Mouse (Mus musculus) forebrain, embryonic 10.5 days (tissue): ENCODE data around the gene Tmem132c. TPM values are rescaled to one million over a fixed set of nuclear protein-coding genes. Genes with fewer than 3 reads are reported as not detected.

ENCODE experiments used
- DNase-seq: peaks from one replicate; pipeline ENCODE4 v3.0.0-alpha.2; 2017; ENCODE audit warnings: low spot score; ENCODE audit errors: extremely low spot score
- H3K27ac ChIP-seq: fragments of 300-500 bp; sonication (generic); 2 replicates; pipeline ENCODE4 v1.5.1; 2016; ENCODE audit warnings: mild to moderate bottlenecking
- H3K27me3 ChIP-seq: fragments of 300-500 bp; sonication (generic); 2 replicates; pipeline ENCODE4 v1.6.1; 2016; ENCODE audit warnings: mild to moderate bottlenecking; ENCODE audit not compliant: poor library complexity, severe bottlenecking
- H3K36me3 ChIP-seq: fragments of 300-500 bp; sonication (generic); replicated peaks from 2 replicates; pipeline ENCODE4 v1.6.1; 2016; ENCODE audit warnings: mild to moderate bottlenecking, moderate library complexity
- H3K4me1 ChIP-seq: fragments of 300-500 bp; sonication (generic); 2 replicates; pipeline ENCODE4 v1.6.1; 2016
- H3K4me3 ChIP-seq: fragments of 300-500 bp; sonication (generic); 2 replicates; pipeline ENCODE4 v1.5.1; 2016; ENCODE audit warnings: mild to moderate bottlenecking, moderate library complexity
- H3K9me3 ChIP-seq: fragments of 300-500 bp; sonication (generic); 2 replicates; pipeline ENCODE4 v1.6.1; 2016; ENCODE audit warnings: mild to moderate bottlenecking, moderate library complexity
- WGBS: fragments of 180-500 bp; shearing (Covaris S2); methylation state at CpG from one replicate; pipeline ENCODE4 v1.1.7; 2016; 5-methylcytosine and 5-hydroxymethylcytosine counted together
- polyA plus RNA-seq: library from polyadenylated mRNA; unstranded; fragments of >200 nt; fragmentation: Nextera tagmentation; extraction: Ambion mirVana; gene quantifications from 2 replicates; pipeline ENCODE4 v1.2.1, GENCODE M21; 2016

Gene Tmem132c
- polyA plus RNA-seq, 1 experiment from 2014 or later, result 27.9 TPM

DNA sequence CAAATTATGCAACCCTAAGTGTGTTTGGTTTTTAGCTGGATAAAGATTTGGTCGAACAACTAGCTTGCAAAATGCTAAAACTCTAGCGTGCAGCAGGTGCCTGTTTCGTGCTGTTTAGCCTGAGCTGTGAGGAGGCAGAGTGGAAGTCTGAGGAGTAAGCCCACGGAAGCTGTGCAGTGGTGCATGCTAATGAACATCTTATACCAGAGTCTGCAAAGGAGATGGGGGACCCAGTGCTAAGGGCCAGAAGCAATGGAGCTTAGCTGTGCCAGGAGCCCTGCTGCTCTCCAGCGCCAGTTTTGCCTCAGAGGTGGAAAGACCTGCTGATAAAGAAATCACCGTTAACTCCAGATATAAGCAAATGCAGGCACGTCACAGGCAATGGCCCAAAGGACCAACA, 212.5 kb downstream of the Tmem132c start:
- Histone ChIP-seq H3K4me3 (no peak overlapping the region), H3K36me3 (no peaks in the 10 kb centered on the region), H3K27me3 (no peaks in the 10 kb centered on the region), H3K27ac (no peak overlapping the region), H3K9me3 (peaks cover 7% of the 10 kb centered on the region; the same call in 1 of the 2 replicates), H3K4me1 (no peaks in the 10 kb centered on the region)
- 80% methylated on average over 7 of the region's 7 CpGs for WGBS
- DNase-seq, result no peak

DNA sequence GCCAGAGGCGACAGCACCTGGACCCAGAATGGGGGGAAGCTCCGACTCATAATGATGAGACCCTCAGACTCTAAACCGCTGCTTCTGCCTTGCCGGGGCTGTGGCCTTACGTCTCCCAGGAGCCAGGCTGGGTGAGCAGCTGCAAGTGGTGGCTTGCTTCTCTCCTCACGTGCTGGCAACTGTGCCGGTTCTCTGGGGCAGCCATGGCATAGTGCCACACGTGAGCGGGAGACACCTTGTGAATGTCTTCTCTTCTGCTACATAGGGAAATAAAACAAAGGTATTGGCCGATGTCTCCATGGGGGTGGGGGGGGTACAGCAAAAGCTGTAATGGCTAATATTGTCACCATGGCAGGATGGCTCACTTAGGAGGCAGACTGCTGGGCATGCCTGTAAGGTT, 214.5 kb downstream of the Tmem132c start:
- Histone ChIP-seq H3K4me3 (no peak overlapping the region), H3K27ac (no peak overlapping the region), H3K27me3 (no peaks in the 10 kb centered on the region), H3K9me3 (peaks cover 7% of the 10 kb centered on the region; the same call in 1 of the 2 replicates), H3K4me1 (no peaks in the 10 kb centered on the region), H3K36me3 (no peaks in the 10 kb centered on the region)
- no peak for DNase-seq
- WGBS, result 92% methylated on average over 10 of the region's 10 CpGs

DNA sequence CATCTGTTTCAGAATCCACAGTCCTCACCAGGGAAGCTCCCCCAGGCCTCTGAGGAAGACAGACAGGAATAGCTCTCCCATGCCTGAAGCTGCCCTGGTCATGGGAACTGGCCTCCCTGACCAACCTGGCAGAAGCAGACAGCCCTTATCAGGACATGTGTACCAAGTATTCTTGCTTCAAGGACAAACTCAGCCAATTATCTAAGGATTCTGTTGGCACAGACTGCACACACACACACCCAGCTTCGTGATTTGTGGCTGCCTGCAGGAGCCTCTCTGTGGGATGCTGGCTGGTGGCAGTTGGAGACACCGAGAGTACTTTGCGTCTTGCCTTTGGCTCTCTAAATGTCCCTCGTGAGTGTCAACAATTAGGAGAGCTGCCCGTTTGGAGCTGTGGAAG, 226.5 kb downstream of the Tmem132c start:
- H3K27ac ChIP-seq, result no peak overlapping the region
- peaks cover 34% of the 10 kb centered on the region for H3K4me1 ChIP-seq
- H3K4me3 ChIP-seq, result no peak overlapping the region
- WGBS, result 56% methylated on average over 5 of the region's 5 CpGs
- 0 out of 2 replicates have a peak, but pooled peaks cover 6% of the 10 kb centered on the region for H3K27me3 ChIP-seq
- H3K36me3 ChIP-seq, result peaks cover 6% of the 10 kb centered on the region
- no peaks in the 10 kb centered on the region for H3K9me3 ChIP-seq
- no peak for DNase-seq

DNA sequence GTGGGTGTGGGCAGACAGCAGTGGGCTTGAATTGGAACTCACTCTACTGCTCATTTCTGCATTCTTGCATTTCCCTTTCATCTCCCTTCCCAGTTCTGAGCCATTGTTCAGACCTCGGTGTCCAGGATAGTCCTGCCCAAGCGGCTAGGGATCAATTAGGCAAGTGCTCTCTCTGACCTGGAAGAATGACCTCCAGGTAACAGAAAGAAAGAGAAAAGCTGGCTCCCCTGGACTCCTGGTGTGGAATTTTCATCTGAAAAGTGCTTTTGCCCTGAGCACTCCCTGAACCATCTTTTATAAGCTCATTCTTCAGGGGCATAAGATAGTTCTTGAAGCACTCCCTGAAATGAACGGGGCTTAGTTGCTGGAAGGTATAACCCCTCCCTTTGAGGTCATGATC, 228.7 kb downstream of the Tmem132c start:
- Histone ChIP-seq H3K4me3 (no peak overlapping the region), H3K9me3 (no peaks in the 10 kb centered on the region), H3K27me3 (0 out of 2 replicates have a peak, but pooled peaks cover 6% of the 10 kb centered on the region), H3K4me1 (peaks cover 45% of the 10 kb centered on the region), H3K27ac (no peak overlapping the region), H3K36me3 (no peaks in the 10 kb centered on the region)
- DNase-seq, result no peak
- 6% methylated on average over 3 of the region's 3 CpGs for WGBS

DNA sequence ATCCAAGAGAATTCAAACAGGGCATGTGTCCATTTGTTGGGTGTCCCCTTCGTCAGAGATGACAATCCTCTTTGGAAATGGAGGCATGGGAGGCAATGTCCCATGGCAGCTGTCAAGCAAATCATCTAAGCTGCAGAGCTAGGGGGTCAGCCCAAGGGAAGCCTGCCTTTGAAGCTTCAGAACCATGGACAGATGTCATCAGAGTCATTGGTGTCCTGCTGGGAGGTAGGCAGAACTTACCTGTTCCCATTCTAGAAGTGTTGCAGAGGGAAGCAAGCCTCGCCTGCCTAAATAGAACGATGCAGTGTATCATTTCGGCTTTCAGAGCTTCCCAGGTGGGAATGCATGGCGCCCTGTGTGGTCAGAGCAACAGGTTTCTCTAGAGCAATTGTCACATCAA, 230.3 kb downstream of the Tmem132c start:
- WGBS, result 52% methylated on average over 5 of the region's 5 CpGs
- Histone ChIP-seq H3K27me3 (peaks cover 14% of the 10 kb centered on the region; the same call in 1 of the 2 replicates), H3K4me1 (peaks cover 45% of the 10 kb centered on the region), H3K9me3 (no peaks in the 10 kb centered on the region), H3K4me3 (no peak overlapping the region), H3K27ac (no peak overlapping the region), H3K36me3 (no peaks in the 10 kb centered on the region)
- no peak for DNase-seq

DNA sequence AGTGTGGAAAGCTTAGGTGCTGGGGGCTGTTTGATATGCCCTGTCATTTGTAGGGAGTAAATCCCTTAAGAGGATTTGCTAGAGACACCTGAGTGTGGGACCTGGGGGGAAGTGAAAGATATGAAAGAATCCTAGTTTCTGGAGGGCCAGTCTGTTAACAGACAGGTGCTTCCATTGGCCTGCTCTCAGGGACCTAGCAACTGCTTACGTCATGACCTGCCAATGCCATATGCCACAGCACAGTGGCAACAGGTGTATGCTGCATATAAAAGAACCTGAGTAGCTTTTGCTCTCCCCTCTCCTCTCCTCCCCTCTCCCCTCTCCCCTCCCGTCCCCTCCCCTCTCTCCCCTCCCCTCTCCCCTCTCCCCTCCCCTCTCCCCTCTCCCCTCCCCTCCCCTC, 232.1 kb downstream of the Tmem132c start:
- no peak for DNase-seq
- peaks cover 21% of the 10 kb centered on the region; the same call in 1 of the 2 replicates for H3K27me3 ChIP-seq
- H3K4me3 ChIP-seq, result no peak overlapping the region
- WGBS, result 24% methylated on average over 2 of the region's 2 CpGs
- H3K4me1 ChIP-seq, result peaks cover 55% of the 10 kb centered on the region
- no peaks in the 10 kb centered on the region for H3K9me3 ChIP-seq
- no peak overlapping the region for H3K27ac ChIP-seq
- H3K36me3 ChIP-seq, result no peaks in the 10 kb centered on the region

DNA sequence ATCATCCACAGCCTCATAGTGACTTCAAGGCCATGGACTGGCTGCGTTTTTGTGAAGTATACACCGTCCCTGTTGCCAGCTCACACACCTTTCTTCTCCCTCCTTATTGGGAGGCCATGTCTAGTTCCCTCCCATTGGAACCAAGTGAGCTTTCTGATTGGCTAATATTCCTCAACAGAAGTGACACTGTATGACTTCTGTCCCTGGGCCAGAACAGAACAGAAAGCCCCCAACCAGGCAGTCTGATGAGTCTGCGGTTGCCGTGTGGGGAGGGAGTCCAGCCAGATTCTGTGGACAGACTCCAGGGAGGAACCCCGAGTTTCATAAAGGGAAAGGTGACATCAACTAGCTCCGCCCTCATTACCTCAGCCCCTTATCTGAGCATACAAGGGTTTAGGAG, 233.2 kb downstream of the Tmem132c start:
- H3K4me1 ChIP-seq, result peaks cover 50% of the 10 kb centered on the region
- H3K9me3 ChIP-seq, result no peaks in the 10 kb centered on the region
- peaks cover 32% of the 10 kb centered on the region; the same call in 1 of the 2 replicates for H3K27me3 ChIP-seq
- H3K36me3 ChIP-seq, result no peaks in the 10 kb centered on the region
- no peak overlapping the region for H3K27ac ChIP-seq
- no peak overlapping the region for H3K4me3 ChIP-seq
- 89% methylated on average over 6 of the region's 6 CpGs for WGBS
- DNase-seq, result no peak

DNA sequence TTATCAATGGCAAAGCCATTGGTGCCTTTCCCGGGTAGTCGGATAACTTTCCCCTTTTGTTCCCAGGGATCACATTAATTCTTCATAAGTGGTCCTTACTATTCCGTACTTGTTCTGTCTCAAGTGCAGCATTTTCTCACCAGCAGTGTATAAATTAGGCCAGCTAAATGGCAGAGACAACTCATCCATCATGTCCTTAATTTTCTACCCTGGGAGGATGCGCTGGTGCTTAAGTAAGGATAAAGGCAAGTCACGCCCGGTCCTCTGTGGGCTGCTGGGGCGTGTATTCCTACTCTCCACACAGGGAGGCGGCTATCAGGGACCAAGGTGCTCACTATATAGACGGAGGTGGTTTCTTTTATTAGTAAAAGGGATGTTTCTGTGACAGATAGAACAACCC, 236.2 kb downstream of the Tmem132c start:
- Histone ChIP-seq H3K36me3 (no peaks in the 10 kb centered on the region), H3K27ac (no peak overlapping the region), H3K9me3 (no peaks in the 10 kb centered on the region), H3K4me1 (peaks cover 37% of the 10 kb centered on the region), H3K4me3 (no peak overlapping the region), H3K27me3 (peaks cover 26% of the 10 kb centered on the region; the same call in 1 of the 2 replicates)
- no peak for DNase-seq
- 39% methylated on average over 9 of the region's 9 CpGs for WGBS

DNA sequence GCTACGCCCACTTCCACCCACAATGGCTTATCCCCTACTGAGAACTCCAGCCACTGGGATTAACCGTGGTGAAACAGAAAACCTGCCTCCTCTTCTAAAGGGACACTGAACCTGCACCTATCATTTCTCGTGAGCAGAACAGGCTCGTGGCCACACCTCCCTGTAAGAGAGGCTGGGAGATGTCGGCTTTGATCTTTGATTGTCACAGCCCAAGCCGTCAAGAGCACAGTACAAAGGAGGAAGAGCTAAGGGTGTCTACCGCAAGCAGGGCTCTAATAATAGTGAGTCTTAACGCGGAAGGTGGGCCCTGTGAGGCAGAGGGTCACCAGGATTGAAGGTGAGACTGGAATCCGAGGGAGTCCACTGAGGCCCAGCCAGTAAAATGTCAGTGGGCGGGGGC, 236.7 kb downstream of the Tmem132c start:
- Histone ChIP-seq H3K4me3 (no peak overlapping the region), H3K27me3 (peaks cover 26% of the 10 kb centered on the region; the same call in 1 of the 2 replicates), H3K9me3 (no peaks in the 10 kb centered on the region), H3K27ac (0 out of 2 replicates have a peak overlapping the region, but pooled peaks have one; percentile 40), H3K4me1 (peaks cover 37% of the 10 kb centered on the region), H3K36me3 (0 out of 2 replicates have a peak, but pooled peaks cover 1% of the 10 kb centered on the region)
- no peak for DNase-seq
- 18% methylated on average over 11 of the region's 11 CpGs for WGBS

DNA sequence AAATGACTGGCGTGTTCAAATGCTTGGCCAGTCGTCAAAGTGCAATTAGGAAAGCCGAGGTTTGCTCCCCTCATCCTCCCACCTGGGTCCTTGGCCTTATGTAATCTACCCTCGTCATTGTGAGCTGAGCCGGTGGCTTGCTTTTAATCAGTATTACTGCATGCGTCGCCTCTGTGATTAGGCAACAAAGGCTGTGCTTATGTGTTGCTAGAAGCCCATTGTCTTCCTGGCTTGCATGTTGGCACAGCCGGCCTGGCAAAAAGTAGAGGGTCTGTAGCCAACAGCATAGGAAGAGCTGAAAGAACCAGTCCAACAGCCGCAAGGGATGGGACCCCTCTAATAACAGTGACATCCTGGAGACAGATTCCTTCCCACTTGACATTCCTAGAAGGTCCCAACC, 239.3 kb downstream of the Tmem132c start:
- H3K9me3 ChIP-seq, result no peaks in the 10 kb centered on the region
- 69% methylated on average over 9 of the region's 9 CpGs for WGBS
- peaks cover 22% of the 10 kb centered on the region; the same call in 1 of the 2 replicates for H3K27me3 ChIP-seq
- no peak overlapping the region for H3K4me3 ChIP-seq
- 0 out of 2 replicates have a peak, but pooled peaks cover 5% of the 10 kb centered on the region for H3K36me3 ChIP-seq
- no peak for DNase-seq
- no peak overlapping the region for H3K27ac ChIP-seq
- H3K4me1 ChIP-seq, result peaks cover 44% of the 10 kb centered on the region

DNA sequence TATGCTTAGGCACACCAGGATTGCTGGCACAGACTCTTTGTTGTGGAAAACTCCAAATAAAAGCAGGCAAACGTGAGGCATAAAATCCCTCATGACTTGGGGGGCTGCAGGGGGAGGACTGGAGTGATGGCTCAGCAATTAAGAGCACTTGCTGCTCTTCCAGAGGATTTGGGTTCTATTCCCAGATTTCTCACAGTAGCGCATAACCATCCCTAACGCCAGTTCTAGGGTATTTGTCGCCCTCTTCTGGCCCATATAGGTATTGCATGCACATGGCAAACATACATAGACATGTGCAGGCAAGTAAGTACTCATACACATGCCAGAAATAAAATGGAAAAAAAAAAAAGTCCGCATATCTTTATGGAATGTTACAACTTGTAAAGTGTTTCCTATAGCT, 239.8 kb downstream of the Tmem132c start:
- WGBS, result 21% methylated on average over 5 of the region's 5 CpGs
- H3K27ac ChIP-seq, result no peak overlapping the region
- peak; percentile 69 for DNase-seq
- H3K27me3 ChIP-seq, result peaks cover 18% of the 10 kb centered on the region; the same call in 1 of the 2 replicates
- peaks cover 44% of the 10 kb centered on the region for H3K4me1 ChIP-seq
- no peaks in the 10 kb centered on the region for H3K9me3 ChIP-seq
- 0 out of 2 replicates have a peak, but pooled peaks cover 5% of the 10 kb centered on the region for H3K36me3 ChIP-seq
- H3K4me3 ChIP-seq, result no peak overlapping the region

DNA sequence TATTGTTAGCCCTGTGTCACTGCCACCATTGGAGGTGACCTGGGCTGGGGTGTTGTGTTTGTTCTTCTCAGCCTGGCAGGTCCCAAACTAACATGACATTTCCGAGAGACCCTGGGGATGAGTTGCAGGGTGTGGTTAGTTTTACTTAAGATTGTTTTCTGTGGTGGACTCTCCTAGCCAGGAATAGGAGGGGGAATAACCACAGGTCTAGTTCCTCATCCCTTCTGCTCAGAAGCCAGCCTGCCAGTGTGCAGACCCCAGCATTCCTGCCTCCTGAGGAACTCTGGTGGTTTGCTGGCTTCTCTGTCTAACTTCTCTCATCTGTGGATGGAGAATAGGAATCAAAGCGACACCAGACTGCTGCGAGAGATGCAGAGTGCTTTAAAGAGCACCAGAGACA, 240.7 kb downstream of the Tmem132c start:
- Histone ChIP-seq H3K4me3 (no peak overlapping the region), H3K9me3 (peaks cover 8% of the 10 kb centered on the region; the same call in 1 of the 2 replicates), H3K36me3 (peaks cover 13% of the 10 kb centered on the region), H3K4me1 (peaks cover 41% of the 10 kb centered on the region), H3K27ac (no peak overlapping the region), H3K27me3 (peaks cover 18% of the 10 kb centered on the region; the same call in 1 of the 2 replicates)
- no peak for DNase-seq
- 92% methylated on average over 3 of the region's 3 CpGs for WGBS

DNA sequence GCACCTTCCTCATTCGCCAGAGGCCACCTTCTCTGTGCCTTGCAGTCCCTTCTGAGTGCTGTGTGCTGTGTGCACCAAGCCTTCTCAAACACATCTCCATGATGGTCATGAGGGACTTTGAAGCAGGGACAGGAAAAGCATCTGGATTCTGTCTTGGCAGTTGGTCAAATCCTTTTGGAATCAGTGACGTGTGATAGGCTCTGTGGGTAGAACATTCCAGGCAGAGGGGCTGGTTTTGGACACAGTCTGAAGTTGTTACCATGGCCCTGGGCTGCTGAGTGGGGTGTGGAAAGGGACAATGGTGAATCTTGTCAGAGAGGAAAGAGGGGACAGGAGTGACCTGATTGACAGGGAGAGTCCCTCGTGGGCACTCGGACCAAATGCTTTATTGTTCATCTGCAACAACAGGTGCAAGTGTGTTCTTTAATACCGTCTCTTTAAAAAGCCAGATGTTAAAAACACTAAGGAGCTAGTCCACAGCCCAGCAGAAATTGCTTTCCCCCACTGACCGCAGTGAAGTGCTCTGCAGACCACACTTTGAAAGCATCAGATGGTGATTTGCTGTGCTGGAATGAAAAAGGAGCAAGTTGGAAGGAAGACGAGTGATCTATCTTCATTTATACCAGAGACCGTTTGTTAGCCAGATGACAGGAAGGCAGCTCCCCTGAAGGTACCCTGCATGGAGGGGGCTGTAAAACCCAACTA, 242.5 kb downstream of the Tmem132c start:
- H3K4me3 ChIP-seq, result no peak overlapping the region
- peaks cover 10% of the 10 kb centered on the region; the same call in 1 of the 2 replicates for H3K9me3 ChIP-seq
- H3K36me3 ChIP-seq, result peaks cover 21% of the 10 kb centered on the region
- peaks cover 24% of the 10 kb centered on the region for H3K4me1 ChIP-seq
- no peak for DNase-seq
- peak overlapping the region; percentile 8; the same call in 1 of the 2 replicates for H3K27ac ChIP-seq
- peaks cover 8% of the 10 kb centered on the region; the same call in 1 of the 2 replicates for H3K27me3 ChIP-seq
- WGBS, result 69% methylated on average over 8 of the region's 8 CpGs
